Mouse (Mus musculus) lung, embryonic 14.5 days (tissue): ENCODE measurements at regions not wholly inside any gene's neighbourhood (a gene's known extent, or its start where the extent isn't known, plus 50 kb on each side); places are given as distances from the start of the nearest gene placed in this dataset.

Source experiments
- ATAC-seq: fragments of 200-750 bp; cut with Nextera tagmentation; 2 replicates; pipeline ENCODE4 v1.8.0; 2017; ENCODE audit warnings: mild to moderate bottlenecking, moderate TSS enrichment, moderate library complexity; ENCODE audit not compliant: insufficient read depth
- DNase-seq: peaks from one replicate; pipeline ENCODE4 v3.0.0-alpha.2; 2015
- H3K27ac ChIP-seq: fragments of 300-500 bp; sonication (generic); 2 replicates; pipeline ENCODE4 v1.5.1; 2014; ENCODE audit warnings: low read depth, mild to moderate bottlenecking, moderate library complexity
- H3K27me3 ChIP-seq: fragments of 300-500 bp; sonication (generic); 2 replicates; pipeline ENCODE4 v1.6.1; 2014; ENCODE audit warnings: low read length, control low read depth; ENCODE audit not compliant: insufficient read depth
- H3K36me3 ChIP-seq: fragments of 300-500 bp; sonication (generic); 2 replicates; pipeline ENCODE4 v1.6.1; 2014; ENCODE audit warnings: control low read depth; ENCODE audit not compliant: insufficient read depth
- H3K4me1 ChIP-seq: fragments of 300-500 bp; sonication (generic); 2 replicates; pipeline ENCODE4 v1.6.1; 2014; ENCODE audit warnings: antibody characterized with exemption, control low read depth; ENCODE audit not compliant: insufficient read depth
- H3K4me2 ChIP-seq: fragments of 300-500 bp; sonication (generic); 2 replicates; pipeline ENCODE4 v1.6.1; 2014; ENCODE audit warnings: mild to moderate bottlenecking
- H3K4me3 ChIP-seq: fragments of 300-500 bp; sonication (generic); 2 replicates; pipeline ENCODE4 v1.5.1; 2014; ENCODE audit warnings: low read depth, low read length
- H3K9ac ChIP-seq: fragments of 300-500 bp; sonication (generic); 2 replicates; pipeline ENCODE4 v1.6.1; 2014
- H3K9me3 ChIP-seq: fragments of 300-500 bp; sonication (generic); 2 replicates; pipeline ENCODE4 v1.6.1; 2016; ENCODE audit warnings: low read depth, low read length, control low read depth
- CTCF ChIP-seq: IDR thresholded peaks from 2 replicates; pipeline ENCODE4 v1.5.1; 2016; ENCODE audit warnings: antibody characterized with exemption, low read depth
- WGBS: fragments of 180-500 bp; shearing (Covaris S2); extraction: QIAGEN DNeasy Blood & Tissue Kit; methylation state at CpG from one replicate; pipeline ENCODE4 v1.1.7; 2014; 5-methylcytosine and 5-hydroxymethylcytosine counted together

DNA sequence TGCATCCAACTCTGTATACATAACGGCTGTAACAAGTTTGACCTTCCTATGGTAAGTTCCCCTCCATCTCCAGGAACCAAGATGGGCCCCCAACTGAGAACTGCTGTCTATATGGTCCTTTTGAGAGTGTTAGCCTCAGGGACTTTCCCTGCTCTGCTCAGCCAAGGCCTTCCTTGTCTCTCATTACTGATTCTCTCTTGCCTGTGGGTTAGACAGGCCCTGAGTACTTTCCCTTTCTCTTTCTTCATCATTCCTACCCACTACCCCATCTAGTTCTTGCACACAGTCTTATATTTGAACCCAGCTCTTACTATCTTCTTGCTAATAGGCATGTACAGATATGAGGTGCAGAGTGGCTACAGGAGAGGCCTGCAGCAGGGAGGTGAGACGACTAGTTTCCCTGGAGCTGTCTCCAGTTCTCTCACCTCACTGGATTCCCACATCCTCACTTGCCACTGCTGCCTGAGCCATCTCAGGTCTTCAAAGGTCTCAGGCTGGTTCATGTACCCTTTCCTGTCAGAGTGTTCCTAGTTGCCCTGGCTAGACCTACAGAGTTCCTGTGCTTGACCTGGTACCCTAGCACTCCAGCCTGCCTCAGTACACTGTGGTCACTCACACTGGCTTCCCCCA is 126.8 kb upstream of the Adam6b start:
- no peak overlapping the region for H3K4me2 ChIP-seq
- H3K9me3 ChIP-seq = no peaks in the 10 kb centered on the region
- DNase-seq (no peak), ATAC-seq (no peak)
- no peak for TF ChIP-seq CTCF
- H3K27ac ChIP-seq = no peak overlapping the region
- H3K4me3 ChIP-seq = no peak overlapping the region
- H3K27me3 ChIP-seq = no peaks in the 10 kb centered on the region
- 50% methylated on average over 2 of the region's 2 CpGs for WGBS
- H3K36me3 ChIP-seq = no peaks in the 10 kb centered on the region
- H3K9ac ChIP-seq = no peak overlapping the region
- H3K4me1 ChIP-seq = no peaks in the 10 kb centered on the region

DNA sequence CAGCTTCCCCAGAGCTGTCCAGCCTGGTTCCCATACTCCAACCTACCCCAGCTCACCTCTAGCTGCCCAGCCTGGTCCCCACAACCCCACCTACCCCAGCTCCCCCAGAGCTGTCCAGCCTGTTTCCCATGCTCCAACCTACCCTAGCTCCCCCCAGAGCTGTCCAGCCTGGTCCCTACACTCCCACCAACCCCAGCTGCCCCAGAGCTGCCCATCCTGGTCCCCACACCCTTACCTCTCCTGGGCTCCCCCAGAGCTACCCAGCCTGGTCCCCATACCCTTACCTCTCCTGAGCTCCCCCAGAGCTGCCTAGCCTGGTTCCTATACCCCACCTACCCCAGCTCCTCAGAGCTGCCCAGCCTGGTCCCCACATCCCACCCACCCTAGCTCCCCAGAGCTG is 125.3 kb upstream of the Adam6b start:
- no peak for TF ChIP-seq CTCF
- Histone ChIP-seq H3K9me3 (no peaks in the 10 kb centered on the region), H3K4me1 (no peaks in the 10 kb centered on the region), H3K36me3 (no peaks in the 10 kb centered on the region), H3K9ac (no peak overlapping the region), H3K27me3 (no peaks in the 10 kb centered on the region), H3K27ac (no peak overlapping the region), H3K4me2 (no peak overlapping the region), H3K4me3 (no peak overlapping the region)
- ATAC-seq (no peak), DNase-seq (no peak)

DNA sequence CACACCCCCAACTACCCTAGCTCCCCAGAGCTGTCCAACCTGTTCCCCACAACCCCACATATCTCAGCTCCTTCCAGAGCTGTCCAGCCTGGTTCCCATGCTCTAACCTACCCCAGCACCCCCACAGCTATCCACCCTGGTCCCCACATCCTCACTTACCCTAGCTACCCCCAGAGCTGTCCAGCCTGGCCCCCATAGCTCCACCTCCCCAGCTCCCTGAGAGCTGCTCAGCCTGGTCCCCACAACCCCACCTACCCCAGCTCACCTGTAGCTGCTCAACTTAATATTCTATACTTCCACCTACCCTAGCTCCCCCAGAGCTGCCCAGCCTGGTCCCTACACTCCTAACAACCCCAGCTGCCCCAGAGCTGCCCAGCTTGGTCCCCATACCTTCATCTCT is 124.9 kb upstream of the Adam6b start:
- TF ChIP-seq CTCF = no peak
- Histone ChIP-seq H3K9ac (no peak overlapping the region), H3K9me3 (no peaks in the 10 kb centered on the region), H3K4me3 (no peak overlapping the region), H3K4me2 (no peak overlapping the region), H3K36me3 (no peaks in the 10 kb centered on the region), H3K27me3 (no peaks in the 10 kb centered on the region), H3K27ac (no peak overlapping the region), H3K4me1 (no peaks in the 10 kb centered on the region)
- no peak for DNase-seq
- ATAC-seq = no peak

DNA sequence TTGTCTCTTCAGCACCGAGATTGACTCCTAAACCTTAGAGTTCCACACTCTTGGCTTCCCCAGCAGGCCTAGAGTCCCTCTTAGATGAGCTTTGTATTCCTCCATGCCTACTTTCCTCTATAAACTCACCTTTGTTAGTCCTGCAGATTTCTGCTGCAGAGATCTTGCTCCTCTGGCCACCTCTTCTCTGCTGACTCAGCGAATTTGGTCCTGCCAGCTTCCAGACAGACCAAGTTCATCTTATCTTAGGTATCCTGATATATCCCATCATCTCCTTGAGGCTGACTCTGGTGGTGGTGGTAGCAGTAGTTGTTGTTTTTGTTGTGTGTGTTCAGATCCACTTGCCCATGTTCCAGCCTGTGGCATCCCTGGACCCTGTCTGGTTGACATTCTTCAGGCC is 123.5 kb upstream of the Adam6b start:
- H3K9me3 ChIP-seq = no peaks in the 10 kb centered on the region
- H3K36me3 ChIP-seq = no peaks in the 10 kb centered on the region
- H3K4me2 ChIP-seq = no peak overlapping the region
- no peak for TF ChIP-seq CTCF
- no peak overlapping the region for H3K27ac ChIP-seq
- no peak overlapping the region for H3K4me3 ChIP-seq
- ATAC-seq (no peak), DNase-seq (no peak)
- 57% methylated on average over 2 of the region's 2 CpGs for WGBS
- H3K9ac ChIP-seq = no peak overlapping the region
- no peaks in the 10 kb centered on the region for H3K27me3 ChIP-seq
- no peaks in the 10 kb centered on the region for H3K4me1 ChIP-seq

DNA sequence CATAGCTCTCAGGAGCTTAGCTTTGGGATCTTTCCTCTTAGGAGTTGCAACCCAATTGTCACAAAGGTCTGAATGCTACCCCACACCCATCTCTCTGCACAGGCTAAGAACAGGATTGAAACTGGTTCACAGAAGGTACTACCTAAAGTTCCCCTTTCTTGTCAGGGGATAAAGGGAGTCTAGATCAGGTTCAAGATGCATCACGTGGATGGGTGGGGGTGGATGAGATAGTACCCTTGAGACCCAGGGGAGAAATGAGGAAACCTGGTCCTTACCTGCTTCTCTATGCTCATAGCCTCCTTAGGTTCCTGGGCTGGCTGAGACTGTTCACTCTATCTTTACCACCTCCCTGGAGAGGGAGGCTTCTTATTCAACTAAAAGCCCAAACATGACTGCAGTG is 122.9 kb upstream of the Adam6b start:
- no peak for DNase-seq
- Histone ChIP-seq H3K36me3 (no peaks in the 10 kb centered on the region), H3K27me3 (no peaks in the 10 kb centered on the region), H3K9ac (no peak overlapping the region), H3K4me1 (no peaks in the 10 kb centered on the region), H3K9me3 (no peaks in the 10 kb centered on the region), H3K4me2 (no peak overlapping the region), H3K4me3 (no peak overlapping the region), H3K27ac (no peak overlapping the region)
- WGBS = 50% methylated on average over 1 of the region's 1 CpGs
- ATAC-seq = no peak
- no peak for TF ChIP-seq CTCF

GRCm38 (mm10) chr12:113401578-113402113 is 87.7 kb upstream of the Adam6b start:
- H3K27me3 ChIP-seq = no peaks in the 10 kb centered on the region
- no peak for TF ChIP-seq CTCF
- ATAC-seq = no peak

GRCm38 (mm10) chr12:113402823-113403222 is 86.5 kb upstream of the Adam6b start:
- Histone ChIP-seq H3K27me3 (no peaks in the 10 kb centered on the region), H3K4me3 (no peak overlapping the region), H3K27ac (no peak overlapping the region), H3K4me2 (no peak overlapping the region), H3K9me3 (no peaks in the 10 kb centered on the region), H3K36me3 (no peaks in the 10 kb centered on the region), H3K9ac (no peak overlapping the region), H3K4me1 (no peaks in the 10 kb centered on the region)
- DNase-seq (no peak), ATAC-seq (no peak)
- whole genome bisulfite sequencing = 42% methylated on average over 2 of the region's 2 CpGs
- TF ChIP-seq CTCF = no peak

More at GRCm38 (mm10) chr12:113401578-113402113, 87.7 kb upstream of the Adam6b start:
- H3K27ac ChIP-seq = no peak overlapping the region
- no peak overlapping the region for H3K9ac ChIP-seq
- H3K9me3 ChIP-seq = no peaks in the 10 kb centered on the region
- no peak overlapping the region for H3K4me2 ChIP-seq
- H3K36me3 ChIP-seq = no peaks in the 10 kb centered on the region
- H3K4me3 ChIP-seq = no peak overlapping the region
- DNase-seq = no peak
- H3K4me1 ChIP-seq = no peaks in the 10 kb centered on the region

DNA sequence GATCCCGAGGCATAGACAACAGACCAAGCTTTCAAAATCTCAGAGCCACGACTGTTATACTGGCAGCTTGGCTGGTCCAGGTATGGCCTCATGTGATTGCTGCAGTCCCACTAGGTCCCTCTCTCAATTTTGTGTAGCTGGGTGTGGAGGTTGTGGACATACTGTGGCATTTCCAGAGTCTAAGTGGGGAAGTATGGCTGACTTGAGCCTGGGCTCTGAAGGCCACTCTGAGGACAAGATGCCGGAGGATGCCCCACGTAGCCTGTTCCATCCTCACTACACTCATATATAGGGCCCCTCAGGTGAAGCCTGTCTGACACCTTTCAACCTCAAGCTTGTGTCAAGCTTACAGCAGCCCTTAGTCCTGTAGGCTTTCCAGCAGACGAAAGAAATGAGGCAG is 78.2 kb upstream of the Adam6b start:
- Histone ChIP-seq H3K27ac (no peak overlapping the region), H3K9ac (no peak overlapping the region), H3K9me3 (no peaks in the 10 kb centered on the region), H3K27me3 (no peaks in the 10 kb centered on the region), H3K4me1 (no peaks in the 10 kb centered on the region), H3K4me2 (no peak overlapping the region), H3K36me3 (no peaks in the 10 kb centered on the region), H3K4me3 (no peak overlapping the region)
- WGBS = 76% methylated on average over 5 of the region's 5 CpGs
- DNase-seq (no peak), ATAC-seq (no peak)
- no peak for TF ChIP-seq CTCF
